Mouse (Mus musculus) right cerebral cortex, postnatal 10 days (tissue): Measurements from ENCODE around the gene Slfn2.

Experiments used
- DNase-seq, 2 experiments: peaks; one replicate each; pipeline ENCODE4 v3.0.0; 2021; ENCODE audit warnings: low spot score in 2 of 2

Slfn2 gene

GRCm38 (mm10) chr11:83070321-83070970 is 5.5 kb downstream of the Slfn2 start:
- no peak for DNase-seq

GRCm38 (mm10) chr11:83077714-83078422 is 13.0 kb downstream of the Slfn2 start:
- DNase-seq = peak; percentile 38 to 50

- no peak for DNase-seq
Observed at GRCm38 (mm10) chr11:83078423-83079140, 13.7 kb downstream of the Slfn2 start.

GRCm38 (mm10) chr11:83079487-83080199 is 14.7 kb downstream of the Slfn2 start:
- no peak for DNase-seq

- no peak for DNase-seq
Observed at GRCm38 (mm10) chr11:83082741-83083473, 18.0 kb downstream of the Slfn2 start.

- no peak for DNase-seq
Observed at GRCm38 (mm10) chr11:83084161-83084560, 19.2 kb downstream of the Slfn2 start.

- DNase-seq = no peak
Observed at GRCm38 (mm10) chr11:83084761-83085160, 19.8 kb downstream of the Slfn2 start.

- peak in 1 of 2 experiments; percentile 26 for DNase-seq
Observed at GRCm38 (mm10) chr11:83115138-83115537, 50.2 kb downstream of the Slfn2 start.

- no peak for DNase-seq
Observed at GRCm38 (mm10) chr11:83116597-83117227, 51.8 kb downstream of the Slfn2 start, which contains the start of gene Slfn1. Gene Slfn1, plus strand, starts transcription at chr11:83116849.

- no peak for DNase-seq
Observed at GRCm38 (mm10) chr11:83118056-83118455, 53.1 kb downstream of the Slfn2 start.
